Mouse (Mus musculus) adrenal gland, adult 18-20 months (tissue): ENCODE data around the gene Gpkow. TPM values are rescaled to one million over a fixed set of nuclear protein-coding genes. Genes with fewer than 3 reads are reported as not detected.
A peak's percentile ranks its signal among the peaks of the same experiment; 100 is the strongest.
"Not testable (repeated sequence)": the region's sequence is repeated elsewhere in the genome, so short reads cannot be mapped to it uniquely, and the experiment has no call there.

ENCODE experiments used
- DNase-seq, 2 experiments: peaks; one replicate each; pipeline ENCODE4 v3.0.0; 2021 to 2022; ENCODE audit warnings: low spot score in 2 of 2
- total RNA-seq, 2 experiments: library from RNA; stranded (reverse); gene quantifications; 1 replicate in 1 of 2; 2 replicates in 1 of 2; pipeline ENCODE4 v1.2.3; 2021

Gene Gpkow
- total RNA-seq, 2 experiments from 2014 or later, result 48.0 to 59.9 TPM

DNA sequence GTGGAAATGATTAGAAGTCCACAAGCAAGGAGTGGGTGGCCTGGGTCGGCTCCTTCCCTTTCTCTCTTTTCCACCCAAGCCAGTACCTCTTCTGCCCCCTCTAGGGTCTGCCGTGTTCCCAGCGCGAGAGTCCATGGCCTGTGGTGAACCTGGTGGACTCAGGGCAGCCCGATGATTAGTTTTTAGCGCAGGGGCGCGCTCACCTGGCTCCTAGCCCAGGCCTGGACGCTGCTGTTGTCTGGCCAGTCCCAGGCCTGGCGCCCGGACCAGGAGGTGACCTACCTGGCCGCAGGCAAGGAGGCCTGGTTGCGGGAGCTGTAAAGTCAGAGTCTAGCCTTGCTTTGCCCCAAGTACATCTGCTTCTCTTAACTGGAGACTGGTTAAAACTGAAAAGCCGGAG lies 16.1 kb upstream of the Gpkow start, which contains the start of gene Magix:
Gene Magix, minus strand, starts transcription at position 388 of the 400 bp plus-strand sequence.
- DNase-seq, result no peak

DNA sequence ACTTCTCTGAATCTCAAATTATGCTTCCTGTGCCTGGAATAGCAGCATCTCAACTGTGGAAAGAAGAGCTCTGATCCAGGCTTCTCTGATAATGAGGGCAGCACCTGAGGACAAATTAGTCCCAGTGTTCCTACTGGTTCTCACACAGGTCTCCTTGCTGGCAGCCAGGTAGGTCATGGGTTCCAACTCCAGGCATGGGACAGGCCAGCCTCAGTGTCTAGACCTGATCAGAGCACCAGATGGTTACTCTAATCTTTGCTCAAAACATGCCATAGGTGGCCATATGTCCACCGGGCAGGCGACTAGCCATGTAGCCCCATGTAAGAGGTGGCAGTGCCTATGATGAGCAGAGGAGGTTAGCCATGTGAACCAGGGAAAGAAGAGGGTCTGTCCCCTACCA lies 8.6 kb upstream of the Gpkow start:
- no peak for DNase-seq

DNA sequence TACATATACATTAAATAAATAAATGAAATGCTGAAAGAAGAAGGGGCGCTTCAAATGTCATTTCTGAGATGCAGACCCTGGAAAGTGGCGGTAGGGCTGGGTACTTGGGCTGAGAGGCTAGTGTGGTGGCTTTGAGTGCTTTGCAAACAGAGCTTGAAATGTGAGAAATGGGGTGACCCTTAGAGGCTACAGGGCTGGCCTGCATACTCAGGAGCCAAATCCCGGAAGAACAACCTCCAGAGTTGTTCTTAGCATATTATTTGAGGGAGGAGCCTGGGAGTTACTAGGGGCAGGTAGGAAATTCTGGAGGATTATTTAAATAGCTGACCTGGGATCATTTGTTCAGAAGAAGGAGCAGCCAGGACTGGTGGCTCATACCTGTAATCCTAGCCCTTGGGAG lies 6.4 kb upstream of the Gpkow start:
- no peak for DNase-seq

DNA sequence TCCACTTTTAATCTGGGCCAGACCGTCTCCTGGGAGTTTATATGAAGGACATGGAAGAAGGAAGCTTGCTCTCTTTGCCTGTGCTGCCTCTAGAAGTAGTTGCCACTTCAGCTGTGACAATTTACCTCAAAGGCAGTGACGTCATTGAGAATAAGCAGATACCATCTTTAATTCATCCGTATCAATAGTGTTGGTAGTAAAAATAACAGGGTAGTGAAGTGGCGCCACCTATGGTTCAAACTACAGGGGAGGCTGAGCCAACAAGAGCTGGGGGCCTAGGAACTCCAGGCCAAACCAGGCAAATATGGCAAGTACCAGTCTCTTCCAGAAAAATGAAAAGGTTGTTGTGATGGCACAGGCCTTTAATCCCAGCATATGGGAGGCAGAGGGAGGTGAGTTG lies 4.1 kb upstream of the Gpkow start:
- no peak for DNase-seq

DNA sequence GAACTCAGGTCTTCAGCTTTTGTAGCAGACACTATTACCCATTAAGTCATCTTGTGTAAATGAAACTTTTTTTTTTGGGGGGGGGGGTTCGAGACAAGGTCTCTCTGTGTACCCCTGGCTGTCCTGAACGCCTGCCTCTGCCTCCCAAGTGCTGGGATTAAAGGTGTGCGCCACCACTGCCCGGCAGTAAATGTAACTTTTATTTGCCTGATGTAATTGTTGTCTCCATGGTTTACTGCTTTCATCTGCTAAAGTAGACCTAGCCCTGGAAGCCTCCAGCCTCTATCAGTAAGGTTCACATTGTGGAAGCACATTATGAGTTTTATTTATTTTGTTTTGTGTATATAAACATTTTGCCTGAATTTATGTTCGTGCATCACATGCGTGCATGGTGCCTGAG lies 411 bp upstream of the Gpkow start:
- DNase-seq, result no peak

DNA sequence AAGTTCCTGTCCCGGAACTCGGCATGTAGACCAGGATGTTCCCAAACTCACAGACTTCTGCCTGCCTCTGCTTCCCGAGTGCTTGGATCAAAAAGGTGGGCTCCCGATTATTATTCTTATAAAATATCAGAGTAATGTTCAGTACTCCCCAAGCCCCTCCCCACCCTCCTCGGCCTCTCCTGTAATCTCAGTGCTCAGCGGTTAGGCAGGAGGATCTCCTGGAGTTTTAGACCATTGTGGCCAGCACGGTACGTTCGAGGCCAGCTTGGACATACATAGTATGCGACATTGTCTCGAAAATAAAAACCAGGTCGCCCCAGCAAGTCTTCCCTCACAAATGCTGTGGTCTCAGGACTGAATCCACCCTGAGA lies 16.8 kb downstream of the Gpkow start:
- not testable (repeated sequence) for DNase-seq

DNA sequence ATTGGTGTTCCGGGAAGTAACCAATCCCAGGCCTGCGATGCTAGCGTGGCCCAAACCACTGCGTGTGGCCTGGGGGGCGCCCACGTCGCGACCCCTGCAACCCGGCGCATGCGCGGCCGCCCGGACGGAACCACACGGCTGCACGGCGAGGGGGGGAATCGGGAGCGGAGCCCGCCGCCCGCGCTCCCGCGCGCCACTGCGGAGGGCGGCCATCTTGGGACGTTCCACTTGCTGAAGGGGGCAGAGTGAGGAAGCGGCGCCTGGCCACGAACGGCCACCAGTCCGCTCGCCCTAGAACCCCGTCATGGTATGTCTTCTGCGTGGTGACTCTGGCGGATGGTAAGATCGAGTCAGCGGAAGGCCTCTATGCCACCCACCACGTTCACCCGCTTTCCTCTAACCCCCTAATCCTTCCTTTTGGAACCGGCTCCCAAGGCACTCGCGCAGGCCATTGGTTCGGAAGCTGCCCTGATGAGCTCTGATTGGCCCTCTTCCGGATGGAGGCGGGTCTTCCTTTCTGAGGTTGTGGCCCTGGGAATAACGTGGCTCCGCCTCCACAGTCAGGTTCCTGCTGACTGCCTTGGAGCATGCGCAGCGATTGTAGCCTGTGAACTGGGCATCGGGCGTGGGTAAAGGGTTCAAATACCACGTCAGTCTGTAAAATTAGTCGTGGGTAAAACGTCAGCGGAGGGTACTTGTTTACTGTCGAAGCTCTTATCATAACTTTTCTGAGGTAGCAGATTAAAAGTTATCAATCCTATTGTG lies 17.4 kb downstream of the Gpkow start, which contains the start of gene Wdr45:
Gene Wdr45, plus strand, starts transcription at position 199 of the 765 bp plus-strand sequence.
- peak; percentile 63 to 76 for DNase-seq

DNA sequence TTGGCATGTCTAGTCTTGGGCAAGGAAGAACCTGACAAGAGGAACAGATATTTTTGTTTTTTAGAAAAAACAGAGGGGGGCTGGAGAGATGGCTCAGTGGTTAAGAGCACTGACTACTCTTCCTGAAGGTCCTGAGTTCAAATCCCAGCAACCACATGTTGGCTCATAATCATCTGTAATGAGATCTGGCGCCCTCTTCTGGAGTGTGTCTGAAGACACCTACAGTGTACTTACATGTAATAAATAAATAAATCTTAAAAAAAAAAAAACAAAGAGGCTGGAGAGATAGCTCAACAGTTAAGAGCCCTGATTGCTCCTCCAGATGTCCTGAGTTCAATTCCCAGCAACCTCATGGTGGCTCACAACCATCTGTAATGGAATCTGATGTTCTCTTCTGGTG lies 19.1 kb downstream of the Gpkow start:
- DNase-seq, result not testable (repeated sequence)

DNA sequence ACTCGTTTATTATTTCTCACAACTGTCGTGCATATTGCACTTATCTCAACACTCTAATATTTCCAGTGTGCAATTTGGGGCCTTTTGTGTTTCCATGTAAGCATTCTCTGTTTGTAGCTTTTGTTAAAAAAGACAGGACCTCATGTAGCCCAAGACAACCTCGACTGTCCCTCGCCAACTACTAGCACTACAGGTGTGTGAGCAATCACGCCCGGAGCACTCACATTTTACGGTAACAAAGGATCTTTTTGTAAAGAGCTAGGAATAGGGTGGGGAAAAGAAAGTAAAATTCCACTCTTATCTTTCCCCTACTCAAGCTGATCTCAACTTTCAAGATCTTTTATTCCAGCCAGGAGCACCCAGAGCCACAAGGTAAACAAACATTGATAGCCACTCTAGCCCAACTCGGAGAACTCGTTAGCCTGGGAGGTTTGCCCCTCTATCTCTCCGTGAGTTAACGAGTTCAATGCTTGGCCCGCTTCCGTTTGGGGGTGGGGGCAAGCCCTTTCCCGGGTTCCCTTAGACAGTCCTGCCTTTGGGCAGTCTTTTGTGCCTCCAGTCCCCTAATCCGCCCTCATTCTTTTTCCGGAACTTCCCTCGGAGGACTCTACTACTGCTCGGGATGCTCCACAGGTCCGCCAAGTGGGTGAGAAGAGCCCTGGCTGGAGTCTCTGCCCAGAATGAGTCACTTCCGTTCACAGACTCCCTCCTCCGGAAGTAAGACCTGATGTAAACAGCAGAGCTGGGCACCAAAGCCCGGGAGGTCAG lies 24.8 kb downstream of the Gpkow start, which contains the start of gene Gm45208:
Gene Gm45208, plus strand, starts transcription at position 732 of the 768 bp plus-strand sequence.
- DNase-seq, result peak in 1 of 2 experiments; percentile 52

DNA sequence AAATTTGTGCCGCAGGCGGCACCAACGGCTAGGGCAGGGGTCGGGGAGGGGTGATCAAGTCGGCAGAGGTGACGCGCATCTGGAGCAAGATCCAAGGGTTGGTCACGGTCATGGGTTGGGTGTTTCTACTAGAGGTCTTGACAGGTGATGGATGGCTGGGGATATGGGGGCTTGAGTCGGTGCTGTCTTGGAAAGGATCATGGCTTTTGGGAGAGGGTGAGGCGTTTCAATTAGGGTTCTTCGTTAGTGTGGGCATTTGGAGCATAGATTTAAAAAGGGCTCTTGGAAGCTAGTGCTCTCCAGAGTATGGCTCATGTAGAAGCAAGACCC lies 25.3 kb downstream of the Gpkow start:
- DNase-seq, result peak in 1 of 2 experiments; percentile 40

DNA sequence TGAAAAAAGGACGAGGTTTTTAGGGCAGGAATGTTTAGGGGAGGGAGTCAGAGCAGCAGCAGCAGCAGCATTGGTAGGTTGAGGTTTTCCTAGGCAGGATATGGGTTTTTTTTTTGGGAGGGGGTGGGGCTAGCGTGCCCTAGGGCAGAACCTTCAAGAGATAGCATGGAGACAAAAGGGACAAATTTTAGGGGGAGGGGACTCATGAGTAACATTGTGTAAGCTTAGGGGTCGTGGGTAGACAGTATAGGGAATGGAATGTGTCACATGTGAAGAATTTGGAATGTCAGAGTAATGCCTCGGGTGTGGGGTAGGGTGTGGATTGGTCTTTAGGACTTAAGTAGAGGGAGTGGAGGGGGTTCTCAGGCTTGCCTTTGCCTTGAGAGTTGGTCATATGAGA lies 25.8 kb downstream of the Gpkow start:
- no peak for DNase-seq

DNA sequence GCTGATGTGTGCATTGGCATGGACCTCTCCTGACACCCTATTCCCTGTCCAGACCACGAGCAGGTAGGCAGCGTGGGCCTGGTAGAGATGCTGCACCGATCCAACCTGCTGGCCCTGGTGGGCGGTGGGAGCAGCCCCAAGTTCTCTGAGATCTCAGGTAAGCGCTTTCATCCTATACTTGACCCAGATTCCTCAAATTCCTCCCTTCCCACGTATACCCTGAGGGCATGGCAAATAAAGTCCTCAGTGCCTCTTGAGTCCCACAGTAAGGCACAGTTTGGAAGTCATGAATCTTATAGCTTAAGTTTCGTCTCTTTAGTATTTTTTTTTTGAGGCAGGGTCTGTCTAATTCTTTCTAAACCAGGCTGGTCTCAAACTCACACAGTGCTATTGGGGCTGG lies 27.2 kb downstream of the Gpkow start:
- no peak for DNase-seq

DNA sequence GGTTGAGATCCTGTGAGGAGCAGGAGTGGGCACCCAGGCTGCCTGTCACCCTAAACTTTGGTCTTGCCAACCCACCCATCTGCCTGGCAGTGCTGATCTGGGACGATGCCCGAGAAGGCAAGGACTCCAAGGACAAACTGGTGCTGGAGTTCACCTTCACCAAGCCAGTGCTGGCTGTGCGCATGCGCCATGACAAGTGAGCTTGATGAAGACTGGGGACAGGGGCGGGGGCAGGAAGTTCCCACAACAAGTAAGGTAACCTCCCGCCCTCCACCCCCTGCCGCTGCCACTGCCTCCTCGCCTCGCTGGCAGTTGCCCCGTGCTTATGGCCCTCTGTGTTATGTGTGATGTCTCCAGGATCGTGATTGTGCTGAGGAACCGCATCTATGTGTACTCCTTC lies 28.9 kb downstream of the Gpkow start:
- no peak for DNase-seq

DNA sequence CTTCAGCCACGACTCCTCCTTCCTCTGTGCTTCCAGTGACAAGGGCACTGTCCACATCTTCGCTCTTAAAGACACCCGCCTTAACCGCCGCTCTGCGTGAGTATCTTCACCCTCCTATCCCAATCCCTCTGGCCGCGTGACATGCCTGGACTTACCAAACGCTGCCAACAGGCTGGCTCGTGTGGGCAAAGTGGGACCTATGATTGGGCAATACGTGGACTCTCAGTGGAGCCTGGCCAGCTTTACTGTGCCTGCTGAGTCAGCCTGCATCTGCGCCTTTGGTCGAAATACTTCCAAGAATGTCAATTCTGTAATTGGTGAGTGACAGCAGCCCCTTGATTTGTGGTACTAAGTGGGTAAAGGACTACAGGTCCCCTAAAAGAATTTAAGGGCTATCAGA lies 30.2 kb downstream of the Gpkow start:
- DNase-seq, result no peak

DNA sequence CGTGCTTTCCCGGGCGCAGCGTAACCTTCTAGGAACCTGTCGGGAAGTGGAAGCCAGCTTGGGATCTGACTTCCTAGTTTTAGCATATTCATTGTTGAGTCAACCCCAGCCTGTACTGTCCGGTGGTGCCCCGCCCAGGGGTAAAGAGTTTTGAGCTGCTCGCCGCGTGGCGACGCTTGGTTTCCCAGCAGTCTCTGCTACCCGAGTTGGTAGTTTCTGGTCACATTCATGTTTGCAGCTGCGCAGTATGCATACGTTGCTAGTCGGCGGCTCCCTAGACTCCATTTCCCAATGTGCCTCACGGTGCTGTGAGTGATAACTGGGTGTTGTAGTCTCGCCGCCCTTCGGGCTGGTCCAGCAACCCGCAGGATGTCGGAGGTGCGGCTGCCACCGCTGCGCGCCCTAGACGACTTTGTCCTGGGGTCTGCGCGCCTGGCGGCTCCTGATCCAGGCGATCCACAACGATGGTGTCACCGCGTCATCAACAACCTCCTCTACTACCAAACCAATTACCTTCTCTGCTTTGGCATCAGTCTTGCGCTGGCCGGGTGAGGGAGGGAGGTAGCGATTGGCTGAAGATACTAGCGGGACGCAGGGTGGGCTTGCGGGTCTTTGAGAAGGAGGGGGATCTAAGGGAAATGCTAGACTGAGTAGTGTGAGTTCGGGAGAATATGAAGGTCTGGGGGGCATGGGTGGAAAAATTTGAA lies 31.4 kb downstream of the Gpkow start, which contains the start of gene Praf2:
Gene Praf2, plus strand, starts transcription at position 225 of the 707 bp plus-strand sequence.
- DNase-seq, result peak; percentile 51 to 58

DNA sequence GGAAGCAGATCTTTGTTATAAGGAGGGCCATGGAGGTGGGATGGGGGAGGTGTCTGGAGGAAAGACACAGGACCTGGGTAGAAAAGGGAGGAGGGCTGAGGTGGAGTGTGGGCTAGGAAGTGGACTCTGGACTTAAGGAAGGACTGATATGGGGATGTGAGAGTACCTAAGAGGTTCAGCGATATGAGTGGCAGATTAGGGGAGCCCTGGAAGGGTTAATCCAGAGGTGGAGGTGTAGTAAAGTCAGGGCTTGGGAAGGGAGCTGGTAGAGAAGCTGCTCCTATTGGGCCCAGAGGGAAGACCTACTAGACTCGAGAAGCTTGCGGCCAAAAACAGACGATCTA lies 32.0 kb downstream of the Gpkow start:
- DNase-seq, result no peak

DNA sequence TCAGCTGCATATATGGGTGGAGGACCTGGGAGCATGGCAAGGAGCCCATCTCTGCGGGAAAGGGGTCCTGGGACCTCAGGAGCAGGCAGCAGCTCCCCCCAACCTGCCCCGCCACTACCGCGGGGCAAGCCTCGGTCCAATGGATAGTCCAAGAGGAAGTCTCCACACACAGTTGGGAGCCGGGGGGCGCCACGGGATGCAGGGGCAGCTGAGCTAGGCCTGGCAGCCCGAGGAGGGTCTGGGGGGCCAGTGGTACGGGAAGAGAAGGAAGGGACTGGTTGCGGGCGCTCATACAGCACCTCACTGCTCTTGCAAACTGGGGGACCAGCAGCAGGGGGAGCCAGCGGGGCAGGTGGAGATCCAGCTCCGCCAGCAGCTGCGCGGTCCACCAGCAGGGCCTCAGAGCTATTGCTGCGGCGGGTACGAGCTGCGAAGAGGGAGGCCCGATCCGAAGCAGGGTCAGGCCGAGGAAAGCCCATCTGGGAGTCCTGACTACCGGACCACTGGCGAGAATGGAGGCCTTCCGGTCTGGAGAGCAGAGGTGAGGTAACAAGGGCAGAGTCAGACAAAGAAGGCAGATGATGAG lies 36.7 kb downstream of the Gpkow start:
- peak; percentile 46 to 65 for DNase-seq

DNA sequence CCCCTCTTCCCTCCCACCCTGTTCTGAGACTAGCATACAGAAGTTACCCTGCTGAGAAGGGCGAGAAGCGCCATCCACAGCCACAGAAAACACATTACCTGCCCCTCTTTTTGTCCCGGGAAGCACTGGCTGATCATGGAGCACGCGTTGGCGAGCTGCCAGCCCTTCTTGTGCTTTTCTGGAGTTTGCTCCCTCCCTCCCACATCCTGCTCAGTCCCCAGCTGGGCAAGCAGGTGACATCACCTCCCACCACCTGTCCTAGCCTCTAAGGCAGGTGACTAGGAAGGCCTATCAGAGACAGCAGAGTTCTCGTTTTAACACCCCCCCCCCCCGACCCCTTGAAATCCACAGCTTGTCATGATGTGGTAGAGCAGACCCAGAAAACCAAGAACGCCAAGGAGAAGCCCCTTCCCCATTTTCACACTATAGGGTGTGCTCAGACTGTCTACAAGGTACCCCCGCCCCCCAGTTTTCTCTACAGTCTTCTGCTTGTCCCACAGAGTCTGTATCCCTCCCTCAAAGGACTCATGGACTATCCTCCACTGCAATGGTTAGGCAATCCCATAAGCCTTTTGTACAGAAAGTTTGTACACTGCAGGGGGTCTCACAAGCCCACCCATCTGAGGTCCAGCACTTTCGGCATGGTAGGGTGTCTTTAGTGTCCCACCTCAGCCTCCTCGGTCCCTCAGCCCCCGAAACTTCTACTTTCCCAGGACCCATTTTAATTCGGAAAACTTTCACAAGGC lies 42.6 kb downstream of the Gpkow start:
- no peak for DNase-seq

DNA sequence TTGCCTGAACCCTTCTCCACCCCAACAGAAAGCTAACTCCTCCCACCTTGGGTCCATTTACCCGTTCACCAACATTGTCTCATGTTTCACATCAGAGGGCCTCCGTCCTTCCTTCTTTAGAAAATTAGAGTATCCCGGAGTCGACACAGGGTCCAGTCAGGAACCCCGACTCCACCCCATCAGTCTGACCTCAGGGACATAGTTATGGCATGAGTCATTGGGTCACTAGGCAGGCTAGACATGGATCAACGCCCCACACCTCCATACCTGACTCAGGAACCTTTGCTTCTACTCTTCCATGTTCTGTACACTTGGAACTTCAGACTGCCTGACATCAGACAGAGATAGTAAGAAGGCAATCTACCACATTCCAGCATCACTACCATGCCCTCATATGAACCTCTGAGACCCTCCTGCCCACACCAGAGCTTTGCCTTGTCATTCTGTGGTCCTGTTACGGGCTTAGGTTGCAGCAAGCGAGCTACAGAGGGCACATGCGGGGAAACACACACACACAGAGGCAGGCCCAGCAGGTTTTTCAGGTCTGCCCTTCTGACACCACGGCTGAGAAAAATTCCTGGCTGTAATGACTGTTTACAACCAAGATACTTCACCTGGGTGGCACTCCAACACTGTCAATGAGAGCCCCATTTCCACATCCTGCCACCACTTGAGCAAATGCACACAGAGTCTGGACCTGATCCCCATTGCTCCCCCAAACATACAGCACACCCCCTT lies 43.3 kb downstream of the Gpkow start:
- no peak for DNase-seq

DNA sequence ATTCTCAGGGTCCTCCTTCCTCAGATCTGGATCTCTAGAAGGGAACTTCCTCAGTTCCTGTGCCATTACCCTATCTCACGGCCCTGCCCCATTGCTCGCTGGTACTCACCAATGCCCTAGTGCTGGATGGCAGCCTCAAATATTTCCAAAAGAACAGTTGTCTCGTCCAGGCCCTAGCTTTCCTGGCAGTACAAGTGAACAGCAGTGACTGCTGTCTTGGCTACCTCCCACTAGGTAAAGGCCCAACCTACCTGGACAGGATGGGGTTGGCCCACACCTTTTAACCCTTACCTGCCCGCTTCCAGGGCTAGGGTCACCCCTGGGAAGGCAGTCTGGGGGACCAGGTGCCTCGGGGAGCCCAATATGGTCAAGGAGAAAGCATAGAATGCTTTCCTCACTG lies 44.2 kb downstream of the Gpkow start:
- no peak for DNase-seq
